Comparison of ENCODE assay signal across 10 mouse cellular contexts in the genomic region with DNA sequence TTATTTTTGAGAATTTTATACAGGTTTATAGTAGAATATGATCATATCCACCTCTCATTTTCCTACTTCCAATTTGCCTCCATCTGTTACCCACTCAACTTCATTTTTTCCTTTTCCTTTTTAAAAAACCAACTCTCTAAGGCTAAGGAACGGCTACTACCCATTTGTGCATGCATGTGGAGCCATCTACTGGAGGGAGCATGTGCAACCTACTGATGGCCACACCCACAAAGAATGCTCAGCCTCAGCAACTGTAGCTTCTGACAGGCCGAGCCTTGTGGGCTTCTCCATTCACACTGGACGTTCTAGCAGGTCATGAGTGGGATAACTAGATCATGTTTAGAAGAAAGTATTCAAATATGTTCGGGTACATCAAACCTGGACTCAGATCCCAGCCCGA.
DNase-seq lines count a peak whose midpoint lies in the region; ATAC-seq and TF ChIP-seq lines count a peak whose summit lies in the region.
"Had no signal": no experiment of that assay in that cellular context is flagged by ENCODE, and none has a peak within 500 bp of the region (broad histone marks: within the 10 kb centered on the region; RNA-seq: fewer than 3 reads in every experiment).

No protein-coding gene starts in this region.

- H3K36me3 ChIP-seq in midbrain, embryonic 10.5 days: no peaks in the 10 kb centered on the region
- H3K36me3 ChIP-seq in midbrain, embryonic 15.5 days (replicated peaks): no peaks in the 10 kb centered on the region
- H3K36me3 ChIP-seq in midbrain, embryonic 12.5 days: no peaks in the 10 kb centered on the region
- H3K36me3 ChIP-seq: embryonic facial prominence, embryonic 12.5 days; limb, embryonic 12.5 days had no signal

- no peaks in the 10 kb centered on the region for H3K4me1 ChIP-seq in midbrain, embryonic 10.5 days
- H3K4me1 ChIP-seq in midbrain, embryonic 15.5 days: no peaks in the 10 kb centered on the region
- no peaks in the 10 kb centered on the region for H3K4me1 ChIP-seq in midbrain, embryonic 12.5 days
- H3K4me1 ChIP-seq: embryonic facial prominence, embryonic 12.5 days; limb, embryonic 12.5 days had no signal

- H3K27ac ChIP-seq in midbrain, embryonic 10.5 days (replicated peaks): no peak overlapping the region
- no peak overlapping the region for H3K27ac ChIP-seq in midbrain, embryonic 15.5 days
- H3K27ac ChIP-seq in left cerebral cortex, adult 2 months: no peak overlapping the region
- no peak overlapping the region for H3K27ac ChIP-seq in midbrain, embryonic 12.5 days (replicated peaks)
- H3K27ac ChIP-seq: embryonic facial prominence, embryonic 12.5 days; limb, embryonic 12.5 days had no signal

- 0 out of 2 replicates have a peak, but pooled peaks cover 2% of the 10 kb centered on the region for H3K27me3 ChIP-seq in midbrain, embryonic 10.5 days (ENCODE audit: low read depth, poor library complexity, severe bottlenecking)
- H3K27me3 ChIP-seq in midbrain, embryonic 15.5 days (replicated peaks): no peaks in the 10 kb centered on the region
- no peaks in the 10 kb centered on the region; the same call in 1 of the 2 replicates for H3K27me3 ChIP-seq in midbrain, embryonic 12.5 days
- H3K27me3 ChIP-seq: embryonic facial prominence, embryonic 12.5 days had no signal

- 42% methylated on average over 5 of the region's 5 CpGs for WGBS in midbrain, embryonic 10.5 days
- 44% methylated on average over 5 of the region's 5 CpGs for WGBS in midbrain, embryonic 15.5 days
- 45% methylated on average over 5 of the region's 5 CpGs for WGBS in midbrain, embryonic 12.5 days

- H3K9ac ChIP-seq in midbrain, embryonic 15.5 days: no peak overlapping the region
- no peak overlapping the region for H3K9ac ChIP-seq in midbrain, embryonic 12.5 days (replicated peaks)
- H3K9ac ChIP-seq: embryonic facial prominence, embryonic 12.5 days; limb, embryonic 12.5 days had no signal

- DNase-seq in midbrain, embryonic 10.5 days (ENCODE audit: low spot score): peak; percentile 15
- peak; percentile 55 for DNase-seq in R1 (ENCODE audit: low read depth, low spot score)
- DNase-seq in cerebellum, postnatal 36 days: peak; percentile 43 to 47
- peak; percentile 60 for DNase-seq in heart, postnatal 4 days
- DNase-seq in left cerebral cortex, adult 2 months (ENCODE audit: extremely low spot score in 1 of 2, low spot score in 2 of 2): peak; percentile 24 to 45
- peak; percentile 46 for DNase-seq in testis, postnatal 10 days (ENCODE audit: low spot score)

- no peak overlapping the region for H3K4me2 ChIP-seq in midbrain, embryonic 15.5 days
- no peak overlapping the region for H3K4me2 ChIP-seq in midbrain, embryonic 12.5 days (replicated peaks)
- H3K4me2 ChIP-seq: embryonic facial prominence, embryonic 12.5 days; limb, embryonic 12.5 days had no signal

- TF ChIP-seq CTCF in left cerebral cortex, adult 2 months (IDR thresholded peaks at IDR 0.05): peak; percentile 63

- no peak for ATAC-seq in midbrain, embryonic 15.5 days (replicated peaks)
- peak; percentile 52; the same call in 1 of the 2 replicates for ATAC-seq in midbrain, embryonic 12.5 days (ENCODE audit: low FRiP score, low read depth)

- intact Hi-C loops in left cerebral cortex, adult 2 months (cut with DNase I): loop anchor here (5.0 to 10.0 kb wide), 2 partner anchors 214 to 442 kb away; no protein-coding TSS in a partner anchor

- H3K4me3 ChIP-seq in midbrain, embryonic 10.5 days: no peak overlapping the region
- no peak overlapping the region for H3K4me3 ChIP-seq in midbrain, embryonic 15.5 days
- no peak overlapping the region for H3K4me3 ChIP-seq in left cerebral cortex, adult 2 months
- H3K4me3 ChIP-seq in midbrain, embryonic 12.5 days: no peak overlapping the region
- H3K4me3 ChIP-seq: embryonic facial prominence, embryonic 12.5 days; limb, embryonic 12.5 days had no signal

- H3K9me3 ChIP-seq in midbrain, embryonic 10.5 days (replicated peaks): no peaks in the 10 kb centered on the region
- H3K9me3 ChIP-seq in midbrain, embryonic 15.5 days: no peaks in the 10 kb centered on the region
- no peaks in the 10 kb centered on the region for H3K9me3 ChIP-seq in midbrain, embryonic 12.5 days
- H3K9me3 ChIP-seq: embryonic facial prominence, embryonic 12.5 days; limb, embryonic 12.5 days had no signal
